Mouse (Mus musculus) monocyte, adult 2 months (primary cell): ENCODE results near the gene Bok.
A peak's percentile ranks its signal among the peaks of the same experiment; 100 is the strongest.
"Not testable (repeated sequence)": the region's sequence is repeated elsewhere in the genome, so short reads cannot be mapped to it uniquely, and the experiment has no call there.

ENCODE experiments used
- DNase-seq, 2 experiments: peaks; one replicate each; pipeline ENCODE4 v3.0.0; 2022; ENCODE audit warnings: low spot score in 2 of 2, low read depth in 1 of 2

Bok gene

DNA sequence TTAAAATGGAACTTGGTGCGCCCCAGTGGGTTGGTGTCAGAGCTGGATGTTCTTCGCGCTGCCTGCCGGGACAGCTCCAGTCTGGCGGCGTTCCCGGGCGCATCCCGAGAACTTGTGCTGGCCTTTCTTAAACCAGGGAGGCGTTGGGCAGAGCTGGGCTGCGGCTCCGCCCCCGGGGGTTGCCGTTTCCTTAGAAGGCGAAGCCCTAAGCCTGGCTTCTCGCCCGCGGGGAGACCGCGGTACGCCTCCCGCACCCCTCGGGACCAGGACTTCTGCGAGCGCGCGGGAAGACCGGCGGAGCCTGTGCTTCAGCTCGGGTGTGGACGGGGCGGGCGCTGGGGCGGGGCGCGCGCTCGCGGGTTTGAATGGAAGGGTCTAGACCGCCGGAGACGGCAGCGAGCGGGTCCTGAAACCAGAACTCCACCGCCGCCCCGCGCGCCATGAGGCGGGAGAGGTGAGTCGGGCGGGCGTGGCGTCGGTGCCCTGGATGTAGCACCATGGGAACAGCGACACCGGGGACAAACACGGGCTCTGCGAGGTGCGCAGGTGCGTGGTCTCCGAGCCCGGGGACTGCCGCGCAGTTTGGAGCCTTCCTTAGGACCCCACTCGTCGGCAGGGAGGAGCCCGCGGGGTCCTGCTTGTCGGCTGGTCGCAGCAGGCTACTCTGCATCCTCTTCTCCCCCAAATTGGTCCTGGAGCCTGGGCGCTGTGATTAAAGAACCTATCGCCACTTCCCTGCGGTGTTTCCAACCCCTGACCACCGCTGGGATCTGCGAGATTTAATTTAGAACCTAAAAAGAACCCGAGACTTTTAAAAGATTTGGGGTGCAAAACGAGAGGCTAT, at the start of gene Bok:
Gene Bok, plus strand, starts transcription at position 260 of the 844 bp plus-strand sequence.
- DNase-seq = no peak

DNA sequence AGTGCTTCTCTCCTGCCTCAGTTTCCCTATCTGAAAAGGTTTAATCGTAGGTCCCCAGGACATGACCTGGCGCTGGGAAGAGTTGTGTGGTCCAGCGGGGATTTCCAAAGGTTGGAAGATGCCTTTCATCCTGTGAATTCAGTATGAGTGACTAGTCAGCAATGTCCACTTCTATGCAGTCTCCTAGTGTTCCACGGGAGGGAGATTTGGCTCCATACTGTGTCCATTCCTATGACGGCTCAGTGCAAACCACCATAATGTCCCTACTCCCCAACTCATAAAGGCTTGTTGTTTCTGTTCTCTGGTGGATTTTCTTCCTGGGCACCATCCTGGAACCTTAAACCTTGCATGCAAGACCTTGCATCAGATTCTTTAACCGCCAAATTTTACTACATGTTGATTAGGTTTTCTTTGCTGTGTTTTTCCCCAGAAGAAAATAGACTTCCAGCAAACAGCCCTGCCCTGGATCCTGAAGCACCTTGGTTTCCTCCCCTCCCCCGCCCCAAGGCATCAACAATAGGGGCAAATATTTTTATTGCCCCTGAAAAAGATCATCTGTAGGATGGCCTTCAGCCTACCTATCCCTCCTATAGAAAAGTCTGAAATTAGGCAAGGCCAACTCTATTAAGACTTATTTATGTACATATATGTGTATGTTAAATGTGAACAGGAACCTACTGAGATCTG, 49.1 kb upstream of the Bok start:
- no peak for DNase-seq

DNA sequence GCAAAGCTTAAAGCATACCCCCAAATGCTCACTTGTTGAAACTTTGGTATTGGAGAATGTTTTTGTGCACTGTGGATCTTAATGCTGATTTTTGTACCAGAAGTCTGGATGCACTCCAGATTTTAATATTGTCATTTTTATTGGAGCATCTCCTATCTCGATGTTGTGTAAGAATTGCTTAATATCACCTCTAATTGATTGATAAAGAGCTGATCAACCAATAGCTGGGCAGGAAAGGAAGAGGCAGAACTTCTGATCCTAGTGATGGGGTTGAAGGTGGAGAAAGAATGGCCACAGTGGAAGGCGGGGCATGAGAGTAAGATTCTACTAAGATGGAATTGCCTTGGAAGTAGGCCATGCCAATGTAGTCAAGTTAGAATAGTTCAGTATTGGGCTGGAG, 43.5 kb upstream of the Bok start:
- DNase-seq = no peak

DNA sequence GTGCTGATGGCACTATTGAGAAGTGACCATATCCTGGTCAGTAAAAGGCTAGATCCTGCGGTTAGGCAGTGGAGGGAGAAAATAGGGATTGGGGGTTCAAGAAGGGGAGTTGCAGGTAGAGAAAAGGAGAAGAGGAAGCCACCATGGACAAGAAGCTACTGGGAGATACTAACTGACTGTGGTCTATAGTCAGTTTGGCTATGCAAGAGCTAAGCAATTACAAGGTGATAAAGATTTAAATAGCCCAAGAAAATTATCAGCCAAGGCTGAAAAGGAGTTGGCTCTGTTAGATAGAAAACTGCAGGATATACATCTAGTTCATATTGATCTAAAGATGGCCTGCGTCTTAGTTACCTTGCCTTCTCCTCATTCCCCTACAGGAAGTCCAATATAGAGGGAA, 42.8 kb upstream of the Bok start:
- DNase-seq = no peak

DNA sequence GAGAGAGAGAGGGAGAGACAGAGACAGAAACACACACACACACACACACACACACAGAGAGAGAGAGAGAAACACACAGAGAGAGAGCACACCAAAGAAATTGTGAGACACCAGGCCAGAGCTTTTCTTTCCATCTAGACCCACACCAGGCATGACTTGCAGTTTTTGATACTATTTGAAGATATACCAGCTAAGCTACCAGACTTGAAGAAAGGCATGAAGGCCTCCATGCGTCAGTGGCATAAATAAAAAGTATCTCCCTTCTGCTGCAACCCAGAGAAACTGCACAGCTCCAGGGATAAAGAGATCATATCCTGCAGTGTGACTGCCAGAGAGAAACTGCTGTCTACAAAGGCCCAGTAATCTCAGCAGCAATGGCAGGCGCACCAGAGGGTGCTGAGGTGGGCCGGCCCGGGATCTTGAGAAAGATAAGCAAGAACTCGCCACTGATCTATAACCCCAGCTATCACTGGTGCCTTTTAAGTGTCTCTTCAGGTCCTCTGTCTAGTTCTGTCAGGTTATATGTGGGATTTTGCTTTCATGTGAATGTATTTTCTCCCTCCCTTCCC, 35.8 kb upstream of the Bok start:
- no peak for DNase-seq

DNA sequence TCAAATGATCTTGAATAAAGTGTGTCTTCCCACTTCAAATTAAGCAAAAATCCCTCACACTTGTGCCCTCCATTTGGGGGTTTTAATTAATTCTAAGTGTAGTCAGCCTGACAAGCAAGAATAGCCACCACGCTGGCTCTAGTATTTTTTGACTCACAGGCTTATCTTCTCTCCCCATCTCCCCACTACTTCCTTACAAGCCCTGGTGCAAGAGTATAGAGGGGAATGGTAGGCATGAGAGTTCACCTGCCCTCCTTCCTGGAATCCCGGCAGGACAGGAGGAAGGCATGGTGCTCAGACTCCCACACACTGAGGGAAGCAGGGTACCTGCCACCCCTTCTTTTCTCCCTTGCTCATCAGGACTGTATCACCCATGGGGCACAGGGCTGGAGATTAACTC, 31.2 kb upstream of the Bok start:
- DNase-seq = no peak

GRCm38 (mm10) chr1:93654798-93655197, 30.7 kb upstream of the Bok start:
- DNase-seq = no peak

GRCm38 (mm10) chr1:93656325-93657024, 29.0 kb upstream of the Bok start:
- DNase-seq = no peak

- no peak for DNase-seq
These were observed 28.5 kb upstream of the Bok start for GRCm38 (mm10) chr1:93657025-93657360.

DNA sequence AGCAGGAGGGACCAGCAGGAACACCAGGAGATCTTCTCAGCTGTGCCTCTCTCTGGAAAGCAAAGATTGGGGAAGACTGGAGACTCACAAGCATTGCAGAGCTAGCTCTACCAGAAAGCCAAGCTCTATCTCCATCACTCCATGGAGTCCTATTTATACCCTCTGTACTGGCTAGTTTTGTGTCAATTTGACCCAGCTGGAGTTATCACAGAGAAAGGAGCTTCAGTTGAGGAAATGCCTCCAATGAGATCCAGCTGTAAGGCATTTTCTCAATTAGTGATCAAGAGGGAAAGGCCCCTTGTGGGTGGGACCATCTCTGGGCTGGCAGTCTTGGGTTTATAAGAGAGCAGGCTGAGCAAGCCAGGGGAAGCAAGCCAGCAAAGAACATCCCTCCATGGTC, 26.9 kb upstream of the Bok start, which contains the start of gene Stk25:
Gene Stk25, minus strand, starts transcription at position 101 of the 400 bp plus-strand sequence.
- not testable (repeated sequence) for DNase-seq

DNA sequence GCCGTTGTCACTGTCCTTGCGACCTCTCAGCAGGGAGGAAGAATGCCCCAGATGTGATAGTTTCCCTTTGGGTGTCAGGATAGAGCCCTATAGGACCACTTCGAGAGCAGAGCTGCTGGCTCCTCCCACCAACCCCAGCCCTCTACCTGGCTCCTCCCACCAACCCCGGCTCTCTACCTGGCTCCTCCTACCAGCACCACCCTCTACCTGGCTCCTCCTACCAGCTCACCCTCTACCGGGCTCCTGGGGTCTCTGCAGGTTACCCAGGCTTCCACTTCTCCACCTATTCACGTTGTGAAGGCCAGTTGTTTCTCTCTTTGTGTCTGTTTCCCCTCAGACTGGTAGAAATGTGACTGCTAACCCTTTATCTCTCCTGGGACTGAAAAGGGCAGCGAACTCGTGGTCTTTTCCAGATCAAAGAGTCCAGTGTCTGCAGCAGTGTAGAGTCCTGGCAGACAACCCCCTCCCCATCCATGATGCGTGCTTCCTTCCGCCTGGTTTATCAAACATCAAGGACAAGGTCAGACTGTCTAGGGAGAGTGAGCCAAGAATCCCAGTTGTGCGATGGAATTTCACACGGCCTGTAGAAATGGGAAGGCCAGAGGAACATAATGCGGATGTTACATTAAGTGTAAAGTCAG, 17.6 kb upstream of the Bok start:
- DNase-seq = no peak

GRCm38 (mm10) chr1:93668791-93669548, 16.5 kb upstream of the Bok start:
- peak; percentile 19 to 46 for DNase-seq

- DNase-seq = no peak
These were observed 15.5 kb upstream of the Bok start for GRCm38 (mm10) chr1:93669941-93670340.

- DNase-seq = no peak
These were observed 12.8 kb upstream of the Bok start for GRCm38 (mm10) chr1:93672682-93673081.

DNA sequence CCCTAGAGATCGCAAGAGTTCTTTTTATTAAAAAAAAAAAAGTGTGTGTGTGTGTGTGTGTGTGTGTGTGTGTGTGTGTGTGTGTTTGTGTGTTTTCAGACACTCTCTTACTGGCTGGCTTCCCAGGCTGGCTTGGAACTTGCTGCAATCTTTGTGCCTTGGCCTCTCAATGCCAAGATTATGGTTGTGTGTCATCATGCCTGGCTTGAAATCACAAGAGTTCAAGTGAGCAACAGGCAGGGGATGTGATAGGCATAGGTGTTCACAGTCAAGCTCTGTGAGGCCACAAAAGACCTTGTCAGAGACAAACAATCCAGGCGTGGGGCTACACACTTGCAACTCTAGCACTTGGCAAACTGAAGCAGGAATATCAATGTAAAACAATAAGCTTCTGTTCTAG, 7.1 kb upstream of the Bok start:
- no peak for DNase-seq

GRCm38 (mm10) chr1:93679889-93680568, 5.4 kb upstream of the Bok start:
- DNase-seq = no peak

- DNase-seq = no peak
These were observed 943 bp downstream of the Bok start for GRCm38 (mm10) chr1:93686245-93686960.

GRCm38 (mm10) chr1:93686961-93687320, 1.5 kb downstream of the Bok start:
- DNase-seq = no peak

- DNase-seq = no peak
These were observed 2.7 kb downstream of the Bok start for GRCm38 (mm10) chr1:93688154-93688553.
